9 mouse cellular contexts compared by ENCODE assay signal in genomic region chr8:124791751-124792150, GRCm38 (mm10). TPM values are rescaled to one million over a fixed set of nuclear protein-coding genes. Genes with fewer than 3 reads are reported as not detected.
DNase-seq lines count a peak whose midpoint lies in the region; ATAC-seq and TF ChIP-seq lines count a peak whose summit lies in the region.
"Had no signal": no experiment of that assay in that cellular context is flagged by ENCODE, and none has a peak within 500 bp of the region (broad histone marks: within the 10 kb centered on the region; RNA-seq: fewer than 3 reads in every experiment).

No protein-coding gene starts in this region.

- WGBS in kidney, postnatal 0 days, result 46% methylated on average over 4 of the region's 4 CpGs
- 37% methylated on average over 4 of the region's 4 CpGs for WGBS in embryonic facial prominence, embryonic 13.5 days
- WGBS in hindbrain, postnatal 0 days, result 35% methylated on average over 4 of the region's 4 CpGs
- WGBS in midbrain, postnatal 0 days, result 39% methylated on average over 4 of the region's 4 CpGs

- no peaks in the 10 kb centered on the region for H3K36me3 ChIP-seq in kidney, postnatal 0 days (ENCODE audit: insufficient read depth, low read length)
- H3K36me3 ChIP-seq in embryonic facial prominence, embryonic 13.5 days, result no peaks in the 10 kb centered on the region
- H3K36me3 ChIP-seq in hindbrain, postnatal 0 days (ENCODE audit: insufficient read depth, low read length), result no peaks in the 10 kb centered on the region
- no peaks in the 10 kb centered on the region for H3K36me3 ChIP-seq in midbrain, postnatal 0 days (ENCODE audit: insufficient read depth, low read length)

- no peak overlapping the region for H3K27ac ChIP-seq in kidney, postnatal 0 days
- no peak overlapping the region for H3K27ac ChIP-seq in embryonic facial prominence, embryonic 13.5 days
- peak overlapping the region; percentile 96 for H3K27ac ChIP-seq in hindbrain, postnatal 0 days
- H3K27ac ChIP-seq in midbrain, postnatal 0 days (ENCODE audit: low read depth, low read length), result peak overlapping the region; percentile 97
- H3K27ac ChIP-seq: heart, adult 2 months had no signal

- no peaks in the 10 kb centered on the region for H3K9me3 ChIP-seq in kidney, postnatal 0 days (replicated peaks; ENCODE audit: low read length)
- H3K9me3 ChIP-seq in embryonic facial prominence, embryonic 13.5 days, result no peaks in the 10 kb centered on the region
- H3K9me3 ChIP-seq in hindbrain, postnatal 0 days (ENCODE audit: low read length), result no peaks in the 10 kb centered on the region
- H3K9me3 ChIP-seq in midbrain, postnatal 0 days (ENCODE audit: low read length), result no peaks in the 10 kb centered on the region

- H3K27me3 ChIP-seq in kidney, postnatal 0 days (ENCODE audit: insufficient read depth, low read length), result peaks cover 31% of the 10 kb centered on the region
- peaks cover 74% of the 10 kb centered on the region for H3K27me3 ChIP-seq in embryonic facial prominence, embryonic 13.5 days
- H3K27me3 ChIP-seq in hindbrain, postnatal 0 days (ENCODE audit: insufficient read depth, low read length), result no peaks in the 10 kb centered on the region
- 0 out of 2 replicates have a peak, but pooled peaks cover 3% of the 10 kb centered on the region for H3K27me3 ChIP-seq in midbrain, postnatal 0 days (ENCODE audit: insufficient read depth, low read length)

- peaks cover 17% of the 10 kb centered on the region for H3K4me1 ChIP-seq in kidney, postnatal 0 days (replicated peaks; ENCODE audit: insufficient read depth, low read length)
- peaks cover 26% of the 10 kb centered on the region for H3K4me1 ChIP-seq in embryonic facial prominence, embryonic 13.5 days
- peaks cover 10% of the 10 kb centered on the region for H3K4me1 ChIP-seq in hindbrain, postnatal 0 days (ENCODE audit: insufficient read depth, low read length)
- peaks cover 13% of the 10 kb centered on the region; the same call in 1 of the 2 replicates for H3K4me1 ChIP-seq in midbrain, postnatal 0 days (ENCODE audit: insufficient read depth, low read length)

- H3K9ac ChIP-seq in kidney, postnatal 0 days (ENCODE audit: low read depth, low read length), result no peak overlapping the region
- 0 out of 2 replicates have a peak overlapping the region, but pooled peaks have one; percentile 51 for H3K9ac ChIP-seq in embryonic facial prominence, embryonic 13.5 days
- peak overlapping the region; percentile 78 for H3K9ac ChIP-seq in hindbrain, postnatal 0 days (replicated peaks; ENCODE audit: low read length)
- H3K9ac ChIP-seq in midbrain, postnatal 0 days (replicated peaks; ENCODE audit: low read length, poor library complexity, severe bottlenecking), result peak overlapping the region; percentile 92

- TF ChIP-seq CTCF in kidney, postnatal 0 days (IDR thresholded peaks at IDR 0.05; ENCODE audit: low read depth), result no peak
- TF ChIP-seq CTCF in hindbrain, postnatal 0 days (IDR thresholded peaks at IDR 0.05; ENCODE audit: low read depth), result no peak
- TF ChIP-seq CTCF in midbrain, postnatal 0 days (IDR thresholded peaks at IDR 0.05), result no peak

- no peak for ATAC-seq in kidney, postnatal 0 days (replicated peaks; ENCODE audit: low FRiP score, low read depth)
- no peak for ATAC-seq in embryonic facial prominence, embryonic 13.5 days (ENCODE audit: insufficient number of reproducible peaks, insufficient read depth, low FRiP score, low TSS enrichment, low read depth)
- no peak for ATAC-seq in hindbrain, postnatal 0 days
- no peak for ATAC-seq in midbrain, postnatal 0 days (ENCODE audit: low FRiP score)

- DNase-seq in kidney, postnatal 0 days (ENCODE audit: low spot score), result no peak
- no peak for DNase-seq in kidney, postnatal 10 days
- DNase-seq in hindbrain, postnatal 0 days (ENCODE audit: low spot score), result no peak
- peak; percentile 24 for DNase-seq in midbrain, postnatal 0 days (ENCODE audit: low spot score)
- DNase-seq in spleen, adult 18-20 months, result no peak
- no peak for DNase-seq in embryo, embryonic 11 days
- no peak for DNase-seq in adrenal gland, adult 2 months
- DNase-seq: heart, adult 2 months had no signal

- peak overlapping the region; percentile 50; the same call in 1 of the 2 replicates for H3K4me3 ChIP-seq in kidney, postnatal 0 days (replicated peaks; ENCODE audit: low read depth, low read length)
- peak overlapping the region; percentile 63 for H3K4me3 ChIP-seq in embryonic facial prominence, embryonic 13.5 days
- H3K4me3 ChIP-seq in hindbrain, postnatal 0 days (ENCODE audit: low read length), result peak overlapping the region; percentile 61
- peak overlapping the region; percentile 78; the same call in 1 of the 2 replicates for H3K4me3 ChIP-seq in midbrain, postnatal 0 days (ENCODE audit: low read depth, low read length)

- H3K4me2 ChIP-seq in kidney, postnatal 0 days (ENCODE audit: low read length), result peak overlapping the region; percentile 80; the same call in 1 of the 2 replicates
- peak overlapping the region; percentile 100 for H3K4me2 ChIP-seq in embryonic facial prominence, embryonic 13.5 days
- peak overlapping the region; percentile 83 for H3K4me2 ChIP-seq in hindbrain, postnatal 0 days (ENCODE audit: low read depth, low read length)
- H3K4me2 ChIP-seq in midbrain, postnatal 0 days (ENCODE audit: low read depth, low read length, poor library complexity, severe bottlenecking), result peak overlapping the region; percentile 82

RNA-seq across cellular contexts. Expression of gene Trim67, which starts 1.1 kb away (rescaled TPM):
- polyA plus RNA-seq in kidney, postnatal 0 days (2015; fragmentation: Nextera tagmentation; extraction: Ambion mirVana), result 0.04 TPM in 2 replicates
- polyA plus RNA-seq in embryonic facial prominence, embryonic 13.5 days (2015; fragmentation: Nextera tagmentation; extraction: Ambion mirVana), result 0.18 and 0.19 TPM in 2 replicates
- total RNA-seq in hindbrain, postnatal 0 days (2014; rRNA removed), result 75.3 and 83.9 TPM in 2 replicates
- 19.2 and 19.5 TPM in 2 replicates for polyA plus RNA-seq in hindbrain, postnatal 0 days (2015; fragmentation: Nextera tagmentation; extraction: Ambion mirVana)
- total RNA-seq in midbrain, postnatal 0 days (2014; rRNA removed), result 87.1 and 104 TPM in 2 replicates
- polyA plus RNA-seq in midbrain, postnatal 0 days (2015; fragmentation: Nextera tagmentation; extraction: Ambion mirVana), result 22.0 and 25.6 TPM in 2 replicates
- 1 to 10 TPM; 1.4 to 3.5 TPM for total RNA-seq in adrenal gland, adult 2 months (2021)
- polyA plus RNA-seq in adrenal gland, adult 2 months (2012; rRNA removed), result 0.52 and 1.0 TPM in 2 replicates

RNA-seq across cellular contexts. Expression of gene Fam89a, which starts 40.1 kb away (rescaled TPM):
- polyA plus RNA-seq in kidney, postnatal 0 days (2015; fragmentation: Nextera tagmentation; extraction: Ambion mirVana), result 4.8 and 5.2 TPM in 2 replicates
- 2.8 and 2.9 TPM in 2 replicates for polyA plus RNA-seq in embryonic facial prominence, embryonic 13.5 days (2015; fragmentation: Nextera tagmentation; extraction: Ambion mirVana)
- total RNA-seq in hindbrain, postnatal 0 days (2014; rRNA removed), result 0.25 TPM in 1 of 2 replicates, not detected in the other
- polyA plus RNA-seq in hindbrain, postnatal 0 days (2015; fragmentation: Nextera tagmentation; extraction: Ambion mirVana), result 0.45 and 0.87 TPM in 2 replicates
- 1.2 TPM in 1 of 2 replicates, not detected in the other for total RNA-seq in midbrain, postnatal 0 days (2014; rRNA removed)
- polyA plus RNA-seq in midbrain, postnatal 0 days (2015; fragmentation: Nextera tagmentation; extraction: Ambion mirVana), result 0.25 and 0.26 TPM in 2 replicates
- under 1 TPM; 0.28 to 0.43 TPM for total RNA-seq in adrenal gland, adult 2 months (2021)
- polyA plus RNA-seq in adrenal gland, adult 2 months (2012; rRNA removed), result 1.0 and 1.6 TPM in 2 replicates

Comparison
In these comparisons a context has a peak if more than half of its experiments do, and no peak if none do; other contexts are left out.
1. H3K27ac ChIP-seq: peak in hindbrain, postnatal 0 days (single experiment) and midbrain, postnatal 0 days (single experiment); none in kidney, postnatal 0 days (single experiment) and embryonic facial prominence, embryonic 13.5 days (single experiment).
2. RNA of gene Trim67, which starts 1.1 kb away (polyA plus RNA-seq): 22.0 to 25.6 TPM in midbrain, postnatal 0 days and 19.2 to 19.5 TPM in hindbrain, postnatal 0 days; 0.52 to 1.0 TPM in adrenal gland, adult 2 months, 0.18 to 0.19 TPM in embryonic facial prominence, embryonic 13.5 days and 0.04 TPM in kidney, postnatal 0 days; every median in the first group is over 10 times any median in the second.
3. Peak in every context shown above with its lines, with median percentiles within 50 percentile points of each other: H3K4me2 ChIP-seq and H3K4me3 ChIP-seq.